Mouse (Mus musculus): ENCODE data around the gene Naxe. TPM values are rescaled to one million over a fixed set of nuclear protein-coding genes. Genes with fewer than 3 reads are reported as not detected.
A peak's percentile ranks its signal among the peaks of the same experiment; 100 is the strongest.

Naxe gene
- polyA plus RNA-seq, 1 experiment from 2014 or later, result 155 TPM

DNA sequence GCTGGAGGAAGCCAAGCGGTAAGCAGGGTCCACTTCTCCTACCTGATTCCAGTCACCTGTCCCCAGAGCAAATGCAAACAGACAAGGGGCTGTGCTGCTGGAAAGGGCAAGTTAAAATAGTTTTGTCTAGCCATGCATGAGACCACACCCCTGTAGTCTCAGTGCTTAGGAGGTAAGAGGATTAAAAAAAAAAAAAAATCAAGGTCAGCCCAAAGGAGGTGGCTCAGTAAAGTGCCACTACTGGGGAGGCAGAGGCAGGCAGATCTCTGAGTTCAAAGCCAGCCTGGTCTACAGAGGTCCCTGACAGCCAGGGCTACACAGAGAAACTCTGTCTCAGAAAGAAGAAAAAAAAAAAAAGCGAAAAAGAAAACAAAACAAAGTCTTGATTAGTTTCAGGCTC, 25.7 kb upstream of the Naxe start:
- no peak for ATAC-seq (ENCODE audit: low FRiP score)
- Histone ChIP-seq H3K4me1 (peaks cover 16% of the 10 kb centered on the region), H3K36me3 (no peaks in the 10 kb centered on the region), H3K4me3 (replicated peaks) (no peak overlapping the region), H3K27me3 (replicated peaks) (no peaks in the 10 kb centered on the region), H3K9ac (replicated peaks) (no peak overlapping the region), H3K27ac (replicated peaks) (no peak overlapping the region), H3K4me2 (no peak overlapping the region), H3K9me3 (replicated peaks) (no peaks in the 10 kb centered on the region)
- WGBS, result 93% methylated on average over 2 of the region's 2 CpGs

- Histone ChIP-seq H3K4me3 (replicated peaks) (peak overlapping the region; percentile 43; the same call in 1 of the 2 replicates), H3K4me1 (peaks cover 16% of the 10 kb centered on the region), H3K27ac (replicated peaks) (no peak overlapping the region), H3K9me3 (replicated peaks) (no peaks in the 10 kb centered on the region), H3K27me3 (replicated peaks) (no peaks in the 10 kb centered on the region), H3K4me2 (peak overlapping the region; percentile 80), H3K9ac (replicated peaks) (no peak overlapping the region), H3K36me3 (no peaks in the 10 kb centered on the region)
- no peak for ATAC-seq (ENCODE audit: low FRiP score)
- WGBS, result 28% methylated on average over 4 of the region's 4 CpGs
Observed at GRCm38 (mm10) chr3:88082663-88083062, 24.4 kb upstream of the Naxe start.

GRCm38 (mm10) chr3:88082224-88082618, 23.9 kb upstream of the Naxe start:
- peak overlapping the region; percentile 80 for H3K4me2 ChIP-seq
- peaks cover 16% of the 10 kb centered on the region for H3K4me1 ChIP-seq
- no peaks in the 10 kb centered on the region for H3K36me3 ChIP-seq
- WGBS, result 3% methylated on average over 13 of the region's 13 CpGs
- no peak overlapping the region for H3K27ac ChIP-seq (replicated peaks)
- H3K9me3 ChIP-seq (replicated peaks), result no peaks in the 10 kb centered on the region
- H3K9ac ChIP-seq (replicated peaks), result no peak overlapping the region
- H3K27me3 ChIP-seq (replicated peaks), result no peaks in the 10 kb centered on the region
- ATAC-seq (ENCODE audit: low FRiP score), result no peak
- H3K4me3 ChIP-seq (replicated peaks), result peak overlapping the region; percentile 43

- H3K9me3 ChIP-seq (replicated peaks), result no peaks in the 10 kb centered on the region
- peak within 1 kb of the TSS; percentile 42; the same call in 1 of the 2 replicates for H3K27ac ChIP-seq (replicated peaks)
- peak within 1 kb of the TSS; percentile 41 for H3K9ac ChIP-seq (replicated peaks)
- no peaks in the 10 kb centered on the region for H3K27me3 ChIP-seq (replicated peaks)
- 20% methylated on average over 33 of the region's 33 CpGs for WGBS
- no peaks in the 10 kb centered on the region for H3K36me3 ChIP-seq
- H3K4me2 ChIP-seq, result peak within 1 kb of the TSS; percentile 80
- ATAC-seq (ENCODE audit: low FRiP score), result peak; percentile 93
- H3K4me3 ChIP-seq (replicated peaks), result peak within 1 kb of the TSS; percentile 43
- peaks cover 16% of the 10 kb centered on the region for H3K4me1 ChIP-seq
Observed at GRCm38 (mm10) chr3:88081345-88082223, 23.3 kb upstream of the Naxe start, which contains the start of gene Iqgap3. Iqgap3 (plus strand) TSS chr3:88081971.

DNA sequence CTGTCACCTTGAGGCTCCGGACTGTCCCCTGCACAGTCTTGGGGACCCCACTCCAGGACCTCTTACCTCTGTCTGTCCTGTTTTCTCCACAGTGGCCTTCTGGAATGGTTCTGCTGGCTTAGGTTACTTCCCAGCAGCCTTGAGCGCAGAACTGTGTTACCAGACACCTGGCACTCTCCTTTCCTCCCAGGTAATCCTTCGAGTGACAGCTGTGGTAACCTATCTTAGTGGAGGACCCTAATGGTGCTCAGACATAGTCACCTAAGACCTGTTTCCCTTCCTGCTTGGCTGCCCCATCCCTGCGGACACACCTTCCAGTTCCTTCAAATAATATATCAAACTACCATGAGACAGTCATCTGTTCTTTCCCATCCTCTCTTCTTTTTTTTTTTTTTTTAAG, 19.9 kb upstream of the Naxe start, which contains the start of gene Ttc24:
Gene Ttc24 (minus strand): TSS at position 101 of the 400 bp plus-strand sequence.
- no peak for ATAC-seq (ENCODE audit: low FRiP score)
- Histone ChIP-seq H3K27me3 (replicated peaks) (no peaks in the 10 kb centered on the region), H3K4me2 (no peak within 1 kb of the TSS), H3K36me3 (no peaks in the 10 kb centered on the region), H3K9ac (replicated peaks) (no peak within 1 kb of the TSS), H3K4me1 (peaks cover 16% of the 10 kb centered on the region), H3K27ac (replicated peaks) (no peak within 1 kb of the TSS), H3K4me3 (replicated peaks) (no peak within 1 kb of the TSS), H3K9me3 (replicated peaks) (no peaks in the 10 kb centered on the region)
- 78% methylated on average over 4 of the region's 4 CpGs for WGBS

- ATAC-seq (ENCODE audit: low FRiP score), result no peak
- H3K4me1 ChIP-seq, result peaks cover 11% of the 10 kb centered on the region
- no peak overlapping the region for H3K9ac ChIP-seq (replicated peaks)
- 39% methylated on average over 8 of the region's 8 CpGs for WGBS
- no peaks in the 10 kb centered on the region for H3K9me3 ChIP-seq (replicated peaks)
- no peak overlapping the region for H3K4me3 ChIP-seq (replicated peaks)
- H3K4me2 ChIP-seq, result no peak overlapping the region
- no peak overlapping the region for H3K27ac ChIP-seq (replicated peaks)
- no peaks in the 10 kb centered on the region for H3K36me3 ChIP-seq
- no peaks in the 10 kb centered on the region for H3K27me3 ChIP-seq (replicated peaks)
Observed at GRCm38 (mm10) chr3:88077441-88077840, 19.1 kb upstream of the Naxe start.

GRCm38 (mm10) chr3:88074766-88075165, 16.5 kb upstream of the Naxe start:
- no peak overlapping the region for H3K4me3 ChIP-seq (replicated peaks)
- H3K9ac ChIP-seq (replicated peaks), result no peak overlapping the region
- no peaks in the 10 kb centered on the region for H3K9me3 ChIP-seq (replicated peaks)
- H3K4me2 ChIP-seq, result no peak overlapping the region
- no peak for ATAC-seq (ENCODE audit: low FRiP score)
- 79% methylated on average over 8 of the region's 8 CpGs for WGBS
- H3K4me1 ChIP-seq, result no peaks in the 10 kb centered on the region; the same call in 1 of the 2 replicates
- H3K36me3 ChIP-seq, result no peaks in the 10 kb centered on the region
- peaks cover 6% of the 10 kb centered on the region; the same call in 1 of the 2 replicates for H3K27me3 ChIP-seq (replicated peaks)
- no peak overlapping the region for H3K27ac ChIP-seq (replicated peaks)

DNA sequence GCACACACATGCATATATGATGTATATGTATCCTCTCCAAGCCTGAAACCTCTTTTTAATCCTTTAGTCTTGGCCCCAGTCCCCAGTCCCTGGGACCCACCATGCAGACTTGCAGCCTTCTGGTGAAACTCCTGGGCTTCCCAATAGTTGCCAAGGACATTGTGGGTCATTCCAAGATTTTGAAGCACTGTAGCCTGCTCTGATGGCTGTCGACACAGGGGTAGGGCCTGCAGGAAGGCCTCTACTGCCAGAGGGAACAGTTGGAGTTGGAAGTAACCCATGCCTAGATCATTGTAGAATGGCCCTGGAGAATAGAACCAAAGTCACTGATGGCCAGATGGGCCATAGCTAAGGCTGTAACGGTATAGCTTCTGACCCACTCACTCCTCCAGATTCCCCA, 16.1 kb upstream of the Naxe start:
- Histone ChIP-seq H3K27me3 (replicated peaks) (peaks cover 6% of the 10 kb centered on the region; the same call in 1 of the 2 replicates), H3K4me2 (no peak overlapping the region), H3K27ac (replicated peaks) (no peak overlapping the region), H3K36me3 (no peaks in the 10 kb centered on the region), H3K9me3 (replicated peaks) (no peaks in the 10 kb centered on the region), H3K4me1 (no peaks in the 10 kb centered on the region; the same call in 1 of the 2 replicates), H3K9ac (replicated peaks) (no peak overlapping the region), H3K4me3 (replicated peaks) (no peak overlapping the region)
- ATAC-seq (ENCODE audit: low FRiP score), result no peak
- WGBS, result 67% methylated on average over 2 of the region's 2 CpGs

GRCm38 (mm10) chr3:88073631-88074030, 15.3 kb upstream of the Naxe start:
- H3K4me2 ChIP-seq, result no peak overlapping the region
- WGBS, result 72% methylated on average over 2 of the region's 2 CpGs
- H3K4me3 ChIP-seq (replicated peaks), result no peak overlapping the region
- H3K9me3 ChIP-seq (replicated peaks), result no peaks in the 10 kb centered on the region
- H3K27me3 ChIP-seq (replicated peaks), result peaks cover 6% of the 10 kb centered on the region; the same call in 1 of the 2 replicates
- no peaks in the 10 kb centered on the region; the same call in 1 of the 2 replicates for H3K4me1 ChIP-seq
- H3K36me3 ChIP-seq, result no peaks in the 10 kb centered on the region
- no peak overlapping the region for H3K9ac ChIP-seq (replicated peaks)
- no peak overlapping the region for H3K27ac ChIP-seq (replicated peaks)
- ATAC-seq (ENCODE audit: low FRiP score), result no peak

- Histone ChIP-seq H3K4me2 (no peak overlapping the region), H3K4me1 (no peaks in the 10 kb centered on the region), H3K9ac (replicated peaks) (no peak overlapping the region), H3K27ac (replicated peaks) (no peak overlapping the region), H3K4me3 (replicated peaks) (no peak overlapping the region), H3K9me3 (replicated peaks) (no peaks in the 10 kb centered on the region), H3K36me3 (no peaks in the 10 kb centered on the region), H3K27me3 (replicated peaks) (peaks cover 6% of the 10 kb centered on the region; the same call in 1 of the 2 replicates)
- ATAC-seq (ENCODE audit: low FRiP score), result peak; percentile 65; the same call in 1 of the 2 replicates
- 2% methylated on average over 5 of the region's 5 CpGs for WGBS
Observed at GRCm38 (mm10) chr3:88071783-88072182, 13.5 kb upstream of the Naxe start.

- WGBS, result 63% methylated on average over 2 of the region's 2 CpGs
- Histone ChIP-seq H3K27me3 (replicated peaks) (peaks cover 6% of the 10 kb centered on the region; the same call in 1 of the 2 replicates), H3K36me3 (no peaks in the 10 kb centered on the region), H3K27ac (replicated peaks) (no peak overlapping the region), H3K4me2 (no peak overlapping the region), H3K9ac (replicated peaks) (no peak overlapping the region), H3K4me3 (replicated peaks) (no peak overlapping the region), H3K4me1 (no peaks in the 10 kb centered on the region), H3K9me3 (replicated peaks) (no peaks in the 10 kb centered on the region)
- ATAC-seq (ENCODE audit: low FRiP score), result no peak
Observed at GRCm38 (mm10) chr3:88068386-88068785, 10.1 kb upstream of the Naxe start.

DNA sequence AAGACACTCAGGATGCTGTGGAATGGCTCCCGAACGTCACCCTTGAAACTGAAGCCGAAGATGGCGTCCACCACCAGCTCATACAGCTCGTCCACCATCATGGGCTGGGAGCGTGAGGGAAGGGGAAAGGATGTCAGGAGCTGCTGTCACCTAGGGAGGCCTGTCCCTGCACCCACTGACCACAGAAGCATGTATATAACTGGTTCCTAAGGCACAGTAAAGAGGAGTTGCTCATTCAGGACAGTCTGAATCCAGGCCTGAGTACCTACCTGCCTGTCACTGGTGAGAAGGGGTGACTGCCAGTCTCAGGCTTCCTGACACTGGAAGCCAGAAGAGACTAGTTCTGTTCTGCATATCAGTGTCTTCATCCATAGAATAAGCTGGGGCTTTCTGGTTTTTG, 1.3 kb downstream of the Naxe start:
- Histone ChIP-seq H3K27ac (replicated peaks) (no peak overlapping the region), H3K27me3 (replicated peaks) (no peaks in the 10 kb centered on the region), H3K9me3 (replicated peaks) (no peaks in the 10 kb centered on the region), H3K36me3 (peaks cover 46% of the 10 kb centered on the region), H3K4me3 (replicated peaks) (peak overlapping the region; percentile 94), H3K9ac (replicated peaks) (peak overlapping the region; percentile 95; the same call in 1 of the 2 replicates), H3K4me2 (peak overlapping the region; percentile 87), H3K4me1 (peaks cover 22% of the 10 kb centered on the region)
- 85% methylated on average over 6 of the region's 6 CpGs for WGBS
- no peak for ATAC-seq (ENCODE audit: low FRiP score)

All from neural tube, embryonic 15.5 days (tissue).